Mouse (Mus musculus) liver, embryonic 14.5 days (tissue): ENCODE data around the gene Fam168b. TPM values are rescaled to one million over a fixed set of nuclear protein-coding genes. Genes with fewer than 3 reads are reported as not detected.

ENCODE experiments used
- ATAC-seq: fragments of 200-750 bp; cut with Nextera tagmentation; 2 replicates; pipeline ENCODE4 v1.8.0; 2017; ENCODE audit warnings: moderate number of reproducible peaks, mild to moderate bottlenecking, moderate library complexity; ENCODE audit not compliant: insufficient read depth
- DNase-seq, 3 experiments: peaks; one replicate each; pipeline ENCODE4 v3.0.0-alpha.2; 2012 to 2013; ENCODE audit warnings: low read depth in 3 of 3, low spot score in 3 of 3
- H3K27ac ChIP-seq: fragments of 300-500 bp; sonication (generic); 2 replicates; pipeline ENCODE4 v1.5.1; 2014; ENCODE audit warnings: moderate library complexity, mild to moderate bottlenecking, control low read depth, inconsistent platforms
- H3K27me3 ChIP-seq: fragments of 300-500 bp; sonication (generic); 2 replicates; pipeline ENCODE4 v1.6.1; 2014; ENCODE audit warnings: mild to moderate bottlenecking, low read length, moderate library complexity; ENCODE audit not compliant: control insufficient read depth, insufficient read depth
- H3K36me3 ChIP-seq: fragments of 300-500 bp; sonication (generic); replicated peaks from 2 replicates; pipeline ENCODE4 v1.6.1; 2014; ENCODE audit warnings: low read depth; ENCODE audit not compliant: control insufficient read depth, insufficient read depth
- H3K4me1 ChIP-seq, 2 experiments: fragments of 200-500 bp in 1 of 2; fragments of 300-500 bp in 1 of 2; sonication (generic) in 1 of 2; replicated peaks; 2 replicates each; pipeline ENCODE4 v1.6.1; 2012 to 2014; ENCODE audit warnings: antibody characterized with exemption in 1 of 2, inconsistent platforms in 1 of 2, low read length in 1 of 2; ENCODE audit not compliant: control insufficient read depth in 2 of 2, insufficient read depth in 2 of 2
- H3K4me2 ChIP-seq: fragments of 300-500 bp; sonication (generic); 2 replicates; pipeline ENCODE4 v1.6.1; 2014; ENCODE audit warnings: low read depth, mild to moderate bottlenecking, control low read depth, moderate library complexity
- H3K4me3 ChIP-seq, 2 experiments: fragments of 200-500 bp in 1 of 2; fragments of 300-500 bp in 1 of 2; sonication (generic) in 1 of 2; 2 replicates each; pipeline ENCODE4 v1.5.1; 2012 to 2014; ENCODE audit warnings: low read depth in 2 of 2, low read length in 2 of 2, mild to moderate bottlenecking in 2 of 2, control low read depth in 1 of 2, inconsistent platforms in 1 of 2, moderate library complexity in 1 of 2; ENCODE audit not compliant: insufficient read depth in 1 of 2
- H3K9ac ChIP-seq: fragments of 300-500 bp; sonication (generic); replicated peaks from 2 replicates; pipeline ENCODE4 v1.6.1; 2014; ENCODE audit warnings: mild to moderate bottlenecking, control low read depth, moderate library complexity
- H3K9me3 ChIP-seq: fragments of 300-500 bp; sonication (generic); 2 replicates; pipeline ENCODE4 v1.6.1; 2016; ENCODE audit warnings: low read length, mixed read lengths; ENCODE audit not compliant: control insufficient read depth
- CTCF ChIP-seq: IDR thresholded peaks from 2 replicates; pipeline ENCODE4 v1.5.1; 2016; ENCODE audit warnings: antibody characterized with exemption, low read depth, control low read depth
- EP300 ChIP-seq: IDR thresholded peaks from 2 replicates; pipeline ENCODE4 v1.6.1; 2016; ENCODE audit warnings: antibody characterized with exemption, low read depth
- WGBS: fragments of 180-500 bp; shearing (Covaris S2); extraction: QIAGEN DNeasy Blood & Tissue Kit; methylation state at CpG from one replicate; pipeline ENCODE4 v1.1.7; 2014; ENCODE audit not compliant: insufficient replicate concordance; 5-methylcytosine and 5-hydroxymethylcytosine counted together
- polyA plus RNA-seq, 2 experiments: library from polyadenylated mRNA; depleted of rRNA in 1 of 2; stranded (reverse) in 1 of 2; unstranded in 1 of 2; fragments of >200 nt; fragmentation: Nextera tagmentation in 1 of 2; extraction: Ambion mirVana in 1 of 2; gene quantifications; 2 replicates each; pipeline versions ENCODE4 v1.2.1 to v1.2.3; 2012 to 2014

Gene Fam168b
- polyA plus RNA-seq, 2 experiments: 11.0 to 22.9 TPM

DNA sequence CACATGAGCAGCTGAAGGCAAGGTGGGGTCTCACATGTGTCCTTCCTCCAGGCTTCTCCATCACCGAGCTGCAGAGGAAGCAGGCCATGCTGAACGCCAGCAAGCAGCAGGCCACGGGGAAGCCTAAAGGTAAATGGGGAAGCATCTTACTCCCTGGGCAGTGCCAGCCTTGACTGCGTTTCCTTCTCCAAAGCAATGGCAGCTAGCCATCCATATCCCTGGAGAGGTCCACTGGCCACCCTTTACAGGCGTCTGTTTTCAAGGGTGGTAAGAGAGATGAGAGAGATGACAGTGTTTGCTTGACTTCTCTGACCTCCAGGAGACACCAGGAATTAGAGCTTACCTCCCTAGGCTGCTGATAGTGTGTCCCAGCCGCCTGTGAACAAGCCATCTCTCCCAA is 31.8 kb downstream of the Fam168b start:
- H3K9ac ChIP-seq: no peak overlapping the region
- H3K4me1 ChIP-seq: no peaks in the 10 kb centered on the region
- ATAC-seq (no peak), DNase-seq (no peak)
- no peak overlapping the region for H3K4me2 ChIP-seq
- no peaks in the 10 kb centered on the region for H3K9me3 ChIP-seq
- H3K4me3 ChIP-seq: no peak overlapping the region
- H3K27me3 ChIP-seq: no peaks in the 10 kb centered on the region
- TF ChIP-seq CTCF: no peak
- no peak for TF ChIP-seq EP300
- H3K36me3 ChIP-seq: peaks cover 8% of the 10 kb centered on the region
- H3K27ac ChIP-seq: no peak overlapping the region
- WGBS: 67% methylated on average over 6 of the region's 6 CpGs

DNA sequence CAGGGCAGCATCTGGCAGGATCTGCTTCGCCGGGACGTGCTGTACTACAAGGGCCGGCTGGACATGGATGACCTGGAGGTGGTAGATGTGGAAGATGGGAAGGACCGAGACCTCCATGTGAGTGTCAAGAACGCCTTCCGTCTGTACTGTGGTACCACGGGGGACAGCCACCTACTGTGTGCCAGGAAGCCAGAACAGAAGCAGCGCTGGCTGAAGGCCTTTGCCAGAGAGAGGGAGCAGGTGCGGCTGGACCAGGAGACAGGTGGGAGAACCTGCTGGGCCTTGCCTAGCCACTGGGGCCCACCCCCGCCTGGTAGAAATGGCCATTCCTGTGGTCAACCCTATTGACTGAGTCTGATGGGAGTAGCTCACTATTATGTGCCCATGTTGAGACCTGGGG is 32.6 kb downstream of the Fam168b start:
- Histone ChIP-seq H3K9ac (no peak overlapping the region), H3K4me3 (no peak overlapping the region), H3K27ac (no peak overlapping the region), H3K4me1 (no peaks in the 10 kb centered on the region), H3K27me3 (no peaks in the 10 kb centered on the region), H3K36me3 (peaks cover 8% of the 10 kb centered on the region), H3K4me2 (no peak overlapping the region), H3K9me3 (no peaks in the 10 kb centered on the region)
- ATAC-seq (no peak), DNase-seq (no peak)
- TF ChIP-seq CTCF: no peak
- TF ChIP-seq EP300: no peak
- 84% methylated on average over 11 of the region's 11 CpGs for WGBS

DNA sequence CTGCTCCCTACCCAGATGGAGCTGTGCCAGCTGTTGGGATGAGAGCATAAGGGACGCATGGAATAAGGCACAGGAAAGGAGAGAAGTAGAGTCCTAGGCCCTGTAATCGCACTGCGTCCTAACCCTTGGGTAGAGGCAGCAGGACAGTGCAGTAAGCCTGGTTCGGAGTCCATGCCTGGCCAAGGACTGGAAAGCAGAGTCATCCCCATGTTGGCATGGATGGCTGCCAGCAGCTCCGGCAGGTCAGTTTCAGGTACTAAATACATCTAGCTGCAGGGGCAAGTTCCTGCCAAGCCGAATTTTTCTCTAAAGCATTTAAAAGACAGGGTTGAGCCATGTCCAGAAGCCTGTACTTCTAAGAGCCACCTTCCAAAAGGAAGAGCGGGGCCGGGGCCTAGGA is 34.4 kb downstream of the Fam168b start:
- Histone ChIP-seq H3K27ac (no peak overlapping the region), H3K4me1 (no peaks in the 10 kb centered on the region), H3K9me3 (no peaks in the 10 kb centered on the region), H3K36me3 (no peaks in the 10 kb centered on the region), H3K4me3 (no peak overlapping the region), H3K27me3 (no peaks in the 10 kb centered on the region), H3K9ac (no peak overlapping the region), H3K4me2 (no peak overlapping the region)
- ATAC-seq: no peak
- WGBS: 80% methylated on average over 8 of the region's 8 CpGs
- TF ChIP-seq EP300: no peak
- no peak for TF ChIP-seq CTCF
- DNase-seq: no peak

DNA sequence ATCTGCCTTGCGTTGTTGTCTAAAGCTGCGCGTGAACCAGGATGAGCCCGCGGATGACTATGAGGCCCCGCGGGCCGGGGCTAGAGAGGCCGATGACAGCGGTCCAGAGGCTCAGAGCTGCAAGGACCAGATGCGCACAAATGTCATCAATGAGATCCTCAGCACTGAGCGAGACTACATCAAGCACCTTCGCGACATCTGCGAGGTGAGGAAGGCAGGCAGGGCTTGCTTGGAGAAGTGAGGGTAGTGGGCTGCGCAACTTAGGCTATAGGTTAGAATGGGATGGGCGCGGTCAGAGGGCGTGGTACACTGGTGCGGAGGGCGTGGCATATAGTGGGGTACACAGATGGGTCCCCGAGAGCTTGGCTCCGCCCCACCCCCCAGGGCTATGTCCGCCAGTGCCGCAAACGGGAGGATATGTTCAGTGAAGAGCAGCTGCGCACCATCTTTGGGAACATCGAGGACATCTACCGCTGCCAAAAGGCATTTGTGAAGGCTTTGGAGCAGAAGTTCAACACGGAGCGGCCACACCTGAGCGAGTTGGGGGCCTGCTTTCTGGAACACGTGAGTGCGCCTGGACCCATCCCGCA is 36.8 kb downstream of the Fam168b start:
- TF ChIP-seq CTCF (no peak), EP300 (no peak)

DNA sequence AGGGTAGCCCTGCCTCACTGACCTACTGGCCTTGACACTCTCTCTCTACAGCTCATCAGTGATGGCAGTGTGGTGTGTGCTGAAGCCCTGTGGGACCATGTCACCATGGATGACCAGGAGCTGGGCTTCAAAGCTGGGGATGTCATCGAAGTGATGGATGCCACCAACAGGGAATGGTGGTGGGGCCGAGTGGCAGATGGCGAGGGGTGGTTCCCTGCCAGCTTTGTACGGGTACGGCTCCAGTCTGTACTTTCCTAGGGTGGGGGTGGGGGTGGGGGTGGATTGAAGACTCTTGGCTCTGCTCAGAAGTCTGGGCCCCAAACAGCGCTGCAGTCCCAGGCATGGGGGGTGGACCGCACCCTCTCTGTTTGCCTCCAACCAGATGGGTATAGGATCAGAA is 38.0 kb downstream of the Fam168b start:
- DNase-seq: no peak
- no peaks in the 10 kb centered on the region for H3K9me3 ChIP-seq
- H3K4me2 ChIP-seq: no peak overlapping the region
- no peak overlapping the region for H3K9ac ChIP-seq
- no peak for ATAC-seq
- H3K4me3 ChIP-seq: no peak overlapping the region
- H3K27ac ChIP-seq: no peak overlapping the region
- TF ChIP-seq EP300 (no peak), CTCF (no peak)
- 87% methylated on average over 7 of the region's 7 CpGs for WGBS
- no peaks in the 10 kb centered on the region for H3K36me3 ChIP-seq
- peaks cover 0 to 7% of the 10 kb centered on the region in 2 experiments; a peak in 1 of 4 replicates for H3K4me1 ChIP-seq
- H3K27me3 ChIP-seq: no peaks in the 10 kb centered on the region

More for the DNA sequence above, 36.8 kb downstream of the Fam168b start:
- H3K4me1 ChIP-seq: peaks cover 0 to 6% of the 10 kb centered on the region in 2 experiments; a peak in 1 of 4 replicates
- no peaks in the 10 kb centered on the region for H3K9me3 ChIP-seq
- H3K9ac ChIP-seq: no peak overlapping the region
- ATAC-seq (no peak), DNase-seq (no peak)
- H3K4me2 ChIP-seq: no peak overlapping the region
- no peak overlapping the region for H3K27ac ChIP-seq
- 42% methylated on average over 35 of the region's 35 CpGs for WGBS
- no peak overlapping the region for H3K4me3 ChIP-seq
- H3K36me3 ChIP-seq: no peaks in the 10 kb centered on the region
- H3K27me3 ChIP-seq: no peaks in the 10 kb centered on the region
